Mouse (Mus musculus) heart, postnatal 36 days (tissue): ENCODE data around the gene Gm12355. TPM values are rescaled to one million over a fixed set of nuclear protein-coding genes. Genes with fewer than 3 reads are reported as not detected.
A peak's percentile ranks its signal among the peaks of the same experiment; 100 is the strongest.
"Not testable (repeated sequence)": the region's sequence is repeated elsewhere in the genome, so short reads cannot be mapped to it uniquely, and the experiment has no call there.

Source experiments
- DNase-seq, 2 experiments: peaks; one replicate each; pipeline ENCODE4 v3.0.0; 2021 to 2022
- intact Hi-C: fragments of 180-260 bp; cut with DNase I; formaldehyde crosslinking; loops from one replicate; pipeline ENCODE4 v1.15.1; 2025
- total RNA-seq, 2 experiments: library from RNA; stranded (reverse); gene quantifications; 2 replicates each; pipeline ENCODE4 v1.2.3; 2021

Gm12355 gene
- 1 to 10 TPM; 5.4 to 6.4 TPM for total RNA-seq

GRCm38 (mm10) chr11:98625611-98626410, at the start of gene Gm12355, which contains the start of gene Gsdma3:
Gene Gm12355, minus strand, starts transcription at chr11:98625661.
Gene Gsdma3, plus strand, starts transcription at chr11:98626360.
- intact Hi-C loops, result no loop called here
- no peak for DNase-seq

- peak; percentile 47 to 59 for DNase-seq
Observed at GRCm38 (mm10) chr11:98673136-98673535, 47.7 kb upstream of the Gm12355 start.

GRCm38 (mm10) chr11:98672482-98672881, 47.0 kb upstream of the Gm12355 start:
- no peak for DNase-seq
- intact Hi-C loops, result no loop called here

More at GRCm38 (mm10) chr11:98673136-98673535, 47.7 kb upstream of the Gm12355 start:
- intact Hi-C loops, result not testable (repeated sequence)

- intact Hi-C loops, result no loop called here
- no peak for DNase-seq
Observed at GRCm38 (mm10) chr11:98671857-98672256, 46.4 kb upstream of the Gm12355 start.

- no peak for DNase-seq
- intact Hi-C loops, result no loop called here
Observed at GRCm38 (mm10) chr11:98671284-98671815, 45.9 kb upstream of the Gm12355 start.

GRCm38 (mm10) chr11:98668984-98669383, 43.5 kb upstream of the Gm12355 start:
- intact Hi-C loops, result loop anchor here (1.0 kb wide), 1 partner anchor 19 kb away; no protein-coding TSS in a partner anchor
- no peak for DNase-seq

- intact Hi-C loops, result no loop called here
- DNase-seq, result no peak
Observed at GRCm38 (mm10) chr11:98664091-98664490, 38.6 kb upstream of the Gm12355 start, which contains the start of gene Gsdma. Gene Gsdma, plus strand, starts transcription at chr11:98664351.

- peak; percentile 10 to 22 for DNase-seq
- intact Hi-C loops, result loop anchor here (2.0 kb wide), 1 partner anchor 18 kb away; no protein-coding TSS in a partner anchor
Observed at GRCm38 (mm10) chr11:98660517-98660916, 35.1 kb upstream of the Gm12355 start.

- intact Hi-C loops, result loop anchor here (2.0 to 5.0 kb wide), 2 partner anchors 22 to 48 kb away; no protein-coding TSS in a partner anchor
- DNase-seq, result peak; percentile 17 to 42
Observed at GRCm38 (mm10) chr11:98655076-98655475, 29.6 kb upstream of the Gm12355 start.

GRCm38 (mm10) chr11:98646459-98646858, 21.0 kb upstream of the Gm12355 start, which contains the start of gene Gsdma2:
Gene Gsdma2, plus strand, starts transcription at chr11:98646759.
- intact Hi-C loops, result no loop called here
- DNase-seq, result no peak

GRCm38 (mm10) chr11:98645946-98646345, 20.5 kb upstream of the Gm12355 start:
- intact Hi-C loops, result no loop called here
- no peak for DNase-seq

- DNase-seq, result no peak
- intact Hi-C loops, result no loop called here
Observed at GRCm38 (mm10) chr11:98644757-98645156, 19.3 kb upstream of the Gm12355 start.

- intact Hi-C loops, result no loop called here
- DNase-seq, result no peak
Observed at GRCm38 (mm10) chr11:98640091-98640490, 14.6 kb upstream of the Gm12355 start.

- intact Hi-C loops, result no loop called here
- no peak for DNase-seq
Observed at GRCm38 (mm10) chr11:98637501-98637900, 12.0 kb upstream of the Gm12355 start.

- DNase-seq, intact Hi-C loops: not testable (repeated sequence)
Observed at GRCm38 (mm10) chr11:98635312-98635970, 10.0 kb upstream of the Gm12355 start.

- no peak for DNase-seq
- intact Hi-C loops, result no loop called here
Observed at GRCm38 (mm10) chr11:98630646-98631045, 5.2 kb upstream of the Gm12355 start.

GRCm38 (mm10) chr11:98628706-98629105, 3.2 kb upstream of the Gm12355 start:
- DNase-seq, result no peak
- intact Hi-C loops, result no loop called here

- DNase-seq, intact Hi-C loops: not testable (repeated sequence)
Observed at GRCm38 (mm10) chr11:98624381-98624780, 1.1 kb downstream of the Gm12355 start.

GRCm38 (mm10) chr11:98623981-98624380, 1.5 kb downstream of the Gm12355 start:
- DNase-seq, intact Hi-C loops: not testable (repeated sequence)

GRCm38 (mm10) chr11:98620791-98621190, 4.7 kb downstream of the Gm12355 start:
- intact Hi-C loops, result no loop called here
- DNase-seq, result no peak

- intact Hi-C loops, result loop anchor here (5.0 kb wide), 1 partner anchor 51 kb away; no protein-coding TSS in a partner anchor
- DNase-seq, result no peak
Observed at GRCm38 (mm10) chr11:98606763-98607162, 18.7 kb downstream of the Gm12355 start.
